Mouse (Mus musculus): Measurements from ENCODE around the gene Inha.

GRCm38 (mm10) chr1:75555680-75556079 is 48.8 kb downstream of the Inha start:
- TF ChIP-seq GATA1 (IDR thresholded peaks at IDR 0.05; ENCODE audit: borderline replicate concordance, low read length) (no peak), FLI1 (IDR thresholded peaks at IDR 0.05; ENCODE audit: low read length) (no peak)

Measured in megakaryocyte, embryonic 14.5 days (primary cell).